Mouse (Mus musculus) stomach, postnatal 0 days (tissue): ENCODE results near the gene Ypel5. TPM values are rescaled to one million over a fixed set of nuclear protein-coding genes. Genes with fewer than 3 reads are reported as not detected.

Source experiments
- ATAC-seq: fragments of 200-750 bp; cut with Nextera tagmentation; 2 replicates; pipeline ENCODE4 v1.8.0; 2017; ENCODE audit not compliant: low FRiP score, low TSS enrichment
- DNase-seq: peaks from one replicate; pipeline ENCODE4 v3.0.0-alpha.2; 2016; ENCODE audit warnings: low spot score
- H3K27ac ChIP-seq: fragments of 300-500 bp; sonication (generic); replicated peaks from 2 replicates; pipeline ENCODE4 v1.5.1; 2014; ENCODE audit warnings: mild to moderate bottlenecking, control low read depth
- H3K27me3 ChIP-seq: fragments of 300-500 bp; sonication (generic); 2 replicates; pipeline ENCODE4 v1.6.1; 2014; ENCODE audit warnings: low read length; ENCODE audit not compliant: control insufficient read depth, insufficient read depth
- H3K36me3 ChIP-seq: fragments of 300-500 bp; sonication (generic); 2 replicates; pipeline ENCODE4 v1.6.1; 2014; ENCODE audit warnings: low read length, mixed read lengths; ENCODE audit not compliant: control insufficient read depth, insufficient read depth
- H3K4me1 ChIP-seq: fragments of 300-500 bp; sonication (generic); replicated peaks from 2 replicates; pipeline ENCODE4 v1.6.1; 2014; ENCODE audit warnings: antibody characterized with exemption; ENCODE audit not compliant: control insufficient read depth, insufficient read depth
- H3K4me2 ChIP-seq: fragments of 300-500 bp; sonication (generic); replicated peaks from 2 replicates; pipeline ENCODE4 v1.6.1; 2014; ENCODE audit warnings: low read depth, mild to moderate bottlenecking, control low read depth, moderate library complexity
- H3K4me3 ChIP-seq: fragments of 300-500 bp; sonication (generic); 2 replicates; pipeline ENCODE4 v1.5.1; 2014; ENCODE audit warnings: low read depth, low read length, control low read depth
- H3K9ac ChIP-seq: fragments of 300-500 bp; sonication (generic); 2 replicates; pipeline ENCODE4 v1.6.1; 2014; ENCODE audit warnings: mild to moderate bottlenecking, low read length, control low read depth, mixed read lengths
- H3K9me3 ChIP-seq: fragments of 300-500 bp; sonication (generic); 2 replicates; pipeline ENCODE4 v1.6.1; 2016; ENCODE audit warnings: low read length; ENCODE audit not compliant: control insufficient read depth
- CTCF ChIP-seq: IDR thresholded peaks from 2 replicates; pipeline ENCODE4 v1.5.1; 2016; ENCODE audit warnings: antibody characterized with exemption, low read depth, mild to moderate bottlenecking, moderate library complexity
- EP300 ChIP-seq: optimal IDR thresholded peaks from 2 replicates; pipeline ENCODE3; 2016; ENCODE audit warnings: antibody characterized with exemption
- WGBS: fragments of 180-500 bp; shearing (Covaris S2); extraction: QIAGEN DNeasy Blood & Tissue Kit; methylation state at CpG from one replicate; pipeline ENCODE4 v1.1.7; 2014; 5-methylcytosine and 5-hydroxymethylcytosine counted together
- polyA plus RNA-seq: library from polyadenylated mRNA; unstranded; fragments of >200 nt; fragmentation: Nextera tagmentation; extraction: Ambion mirVana; gene quantifications from 2 replicates; pipeline ENCODE4 v1.2.1, GENCODE M21; 2015

Ypel5 gene
- polyA plus RNA-seq, 1 experiment from 2014 or later, result 67.3 TPM

GRCm38 (mm10) chr17:72881051-72881450, 44.8 kb downstream of the Ypel5 start:
- Histone ChIP-seq H3K27me3 (no peaks in the 10 kb centered on the region), H3K36me3 (no peaks in the 10 kb centered on the region), H3K4me2 (no peak overlapping the region), H3K9me3 (no peaks in the 10 kb centered on the region), H3K9ac (no peak overlapping the region), H3K27ac (no peak overlapping the region), H3K4me3 (no peak overlapping the region), H3K4me1 (no peaks in the 10 kb centered on the region)
- ATAC-seq, result no peak
- no peak for DNase-seq
- 70% methylated on average over 3 of the region's 3 CpGs for WGBS
- no peak for TF ChIP-seq CTCF
- no peak for TF ChIP-seq EP300

DNA sequence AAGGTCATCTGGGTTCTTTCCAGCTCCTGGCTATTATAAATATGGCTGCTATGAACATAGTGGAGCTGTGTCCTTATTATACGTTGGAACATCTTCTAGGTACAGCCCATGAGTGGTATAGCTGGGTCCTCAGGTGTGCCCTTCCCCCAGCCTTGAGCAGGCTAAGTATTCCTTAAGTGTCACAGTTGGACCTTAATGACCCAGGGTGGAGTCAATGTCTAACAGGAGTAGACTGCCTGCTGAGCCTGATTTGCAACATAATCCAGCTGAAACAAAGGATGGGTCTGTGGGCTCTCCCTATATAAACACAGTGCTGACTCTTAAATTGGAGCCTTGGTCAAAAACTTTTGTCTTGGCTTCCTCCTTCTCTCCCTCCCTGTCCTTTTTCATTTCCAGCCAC, 45.6 kb downstream of the Ypel5 start:
- ATAC-seq (no peak), DNase-seq (no peak)
- H3K4me1 ChIP-seq, result no peaks in the 10 kb centered on the region
- no peak overlapping the region for H3K4me3 ChIP-seq
- no peaks in the 10 kb centered on the region for H3K36me3 ChIP-seq
- no peaks in the 10 kb centered on the region for H3K9me3 ChIP-seq
- 65% methylated on average over 1 of the region's 1 CpGs for WGBS
- H3K27me3 ChIP-seq, result no peaks in the 10 kb centered on the region
- TF ChIP-seq CTCF (no peak), EP300 (no peak)
- H3K27ac ChIP-seq, result no peak overlapping the region
- H3K9ac ChIP-seq, result no peak overlapping the region
- no peak overlapping the region for H3K4me2 ChIP-seq

DNA sequence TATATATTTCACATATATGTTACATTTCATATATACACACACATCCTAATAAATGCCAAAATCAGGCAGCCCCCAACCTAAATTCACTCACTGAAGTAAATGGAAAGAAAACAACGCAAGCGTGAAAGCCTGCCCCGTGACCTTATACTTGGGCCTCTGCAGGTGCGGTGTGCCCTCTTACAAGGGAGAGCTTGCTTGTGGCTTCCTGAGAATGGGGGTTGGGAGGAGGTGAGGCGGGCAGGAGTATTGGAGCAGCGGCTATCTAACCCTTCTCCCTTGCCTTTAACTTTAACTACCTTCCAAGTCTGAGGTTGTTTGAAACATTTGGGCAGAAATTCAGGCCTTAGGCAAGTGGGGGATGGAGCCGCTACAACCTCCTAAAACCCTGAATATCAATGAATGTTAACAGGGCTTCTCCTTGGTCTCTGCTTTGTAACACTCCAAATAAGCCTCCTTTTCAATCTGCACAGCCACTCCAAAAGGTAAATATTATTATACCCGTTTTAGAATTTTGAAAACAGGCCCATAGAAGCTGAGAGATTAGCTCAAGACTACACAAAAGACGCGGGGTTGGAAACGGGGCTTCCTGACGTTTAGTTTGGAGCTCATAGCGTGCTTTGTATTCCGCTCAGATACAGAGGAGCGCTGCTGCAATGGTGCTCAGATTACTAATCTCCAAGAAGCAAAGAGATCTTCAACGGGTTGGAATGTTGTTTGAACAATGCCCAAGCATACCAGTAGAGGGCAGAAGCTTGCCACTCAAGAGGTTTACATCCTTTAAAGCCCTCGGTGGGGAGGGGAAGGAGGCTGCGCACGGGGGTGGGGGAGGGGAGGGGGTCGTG, 53.5 kb downstream of the Ypel5 start:
- Histone ChIP-seq H3K27ac (no peak overlapping the region), H3K27me3 (no peaks in the 10 kb centered on the region), H3K4me1 (no peaks in the 10 kb centered on the region), H3K4me2 (no peak overlapping the region; the same call in 1 of the 2 replicates), H3K9me3 (no peaks in the 10 kb centered on the region), H3K4me3 (no peak overlapping the region), H3K36me3 (no peaks in the 10 kb centered on the region), H3K9ac (no peak overlapping the region)
- no peak for TF ChIP-seq EP300
- peak; percentile 82 for TF ChIP-seq CTCF
- DNase-seq (peak; percentile 57), ATAC-seq (0 out of 2 replicates have a peak, but pooled peaks have one; percentile 51)
- WGBS, result 25% methylated on average over 19 of the region's 20 CpGs

GRCm38 (mm10) chr17:72890398-72890898, 54.2 kb downstream of the Ypel5 start:
- no peak overlapping the region for H3K4me3 ChIP-seq
- H3K9me3 ChIP-seq, result no peaks in the 10 kb centered on the region
- ATAC-seq (0 out of 2 replicates have a peak, but pooled peaks have one; percentile 26), DNase-seq (no peak)
- 73% methylated on average over 8 of the region's 8 CpGs for WGBS
- no peaks in the 10 kb centered on the region for H3K27me3 ChIP-seq
- H3K36me3 ChIP-seq, result no peaks in the 10 kb centered on the region
- TF ChIP-seq EP300 (no peak), CTCF (no peak)
- H3K4me2 ChIP-seq, result no peak overlapping the region
- H3K27ac ChIP-seq, result no peak overlapping the region
- no peaks in the 10 kb centered on the region for H3K4me1 ChIP-seq
- H3K9ac ChIP-seq, result no peak overlapping the region

GRCm38 (mm10) chr17:72891556-72891955, 55.3 kb downstream of the Ypel5 start:
- Histone ChIP-seq H3K4me2 (no peak overlapping the region), H3K4me3 (no peak overlapping the region), H3K27ac (no peak overlapping the region), H3K4me1 (no peaks in the 10 kb centered on the region), H3K9ac (no peak overlapping the region), H3K27me3 (no peaks in the 10 kb centered on the region), H3K36me3 (no peaks in the 10 kb centered on the region), H3K9me3 (no peaks in the 10 kb centered on the region)
- TF ChIP-seq EP300 (no peak), CTCF (no peak)
- WGBS, result 91% methylated on average over 6 of the region's 6 CpGs
- ATAC-seq (no peak), DNase-seq (no peak)

DNA sequence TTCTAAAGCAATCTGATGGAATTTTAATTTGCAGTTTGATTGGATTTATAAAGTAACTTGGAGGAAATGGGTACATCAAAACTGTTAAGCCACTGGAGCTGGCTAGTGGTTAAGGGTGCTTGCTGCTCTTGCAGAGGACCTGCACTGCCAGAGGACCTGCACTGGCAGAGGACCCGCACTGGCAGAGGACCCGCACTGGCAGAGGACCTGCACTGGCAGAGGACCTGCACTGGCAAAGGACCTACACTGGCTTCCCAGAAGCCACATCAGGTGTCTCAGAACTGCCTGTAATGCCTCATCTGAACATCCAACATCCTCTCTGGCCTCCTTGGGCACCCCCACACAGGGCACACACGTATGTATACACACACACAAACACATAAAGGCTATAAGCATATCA, 59.3 kb downstream of the Ypel5 start:
- no peak overlapping the region for H3K4me3 ChIP-seq
- 90% methylated on average over 3 of the region's 3 CpGs for whole genome bisulfite sequencing
- H3K9ac ChIP-seq, result no peak overlapping the region
- DNase-seq, result no peak
- no peaks in the 10 kb centered on the region for H3K4me1 ChIP-seq
- no peak for TF ChIP-seq EP300
- H3K36me3 ChIP-seq, result no peaks in the 10 kb centered on the region
- no peaks in the 10 kb centered on the region for H3K27me3 ChIP-seq
- ATAC-seq, result no peak
- no peaks in the 10 kb centered on the region for H3K9me3 ChIP-seq
- H3K27ac ChIP-seq, result no peak overlapping the region
- no peak overlapping the region for H3K4me2 ChIP-seq
